Mouse (Mus musculus): Measurements from ENCODE around the gene Tmem185a. TPM values are rescaled to one million over a fixed set of nuclear protein-coding genes. Genes with fewer than 3 reads are reported as not detected.
A peak's percentile ranks its signal among the peaks of the same experiment; 100 is the strongest.
"Not testable (repeated sequence)": the region's sequence is repeated elsewhere in the genome, so short reads cannot be mapped to it uniquely, and the experiment has no call there.

The Tmem185a gene
- 40.9 and 45.3 TPM in 2 replicates for polyA plus RNA-seq (2014; fragmentation: Nextera tagmentation; extraction: Ambion mirVana)

GRCm38 (mm10) chrX:70476792-70477776 is at the start of gene Tmem185a:
Gene Tmem185a, minus strand, starts transcription at chrX:70477180.
- H3K27me3 ChIP-seq (ENCODE audit: control insufficient read depth, insufficient read depth, low read length): no peaks in the 10 kb centered on the region
- H3K4me2 ChIP-seq (ENCODE audit: low read length): peak within 1 kb of the TSS; percentile 64
- ATAC-seq (ENCODE audit: insufficient number of reproducible peaks, insufficient read depth, low FRiP score, low read depth): peak; percentile 77
- peak within 1 kb of the TSS; percentile 81 for H3K9ac ChIP-seq (ENCODE audit: low read length)
- H3K9me3 ChIP-seq (ENCODE audit: control insufficient read depth, low read length): no peaks in the 10 kb centered on the region
- H3K4me3 ChIP-seq (ENCODE audit: control insufficient read depth in 1 of 2, insufficient read depth in 1 of 2, low read depth in 1 of 2, low read length in 2 of 2): peak within 1 kb of the TSS; percentile 61 to 79
- peaks cover 0 to 2% of the 10 kb centered on the region in 2 experiments; a peak in 2 of 4 replicates for H3K4me1 ChIP-seq (ENCODE audit: control insufficient read depth in 2 of 2, insufficient read depth in 2 of 2, low read length in 2 of 2)
- 22% methylated on average over 39 of the region's 42 CpGs for WGBS
- peak within 1 kb of the TSS; percentile 68 to 75 for H3K27ac ChIP-seq (replicated peaks in 1 of 2; ENCODE audit: control insufficient read depth in 1 of 2, insufficient read depth in 1 of 2, low read depth in 2 of 2, low read length in 2 of 2)
- no peaks in the 10 kb centered on the region for H3K36me3 ChIP-seq (ENCODE audit: control insufficient read depth, insufficient read depth, low read length)

DNA sequence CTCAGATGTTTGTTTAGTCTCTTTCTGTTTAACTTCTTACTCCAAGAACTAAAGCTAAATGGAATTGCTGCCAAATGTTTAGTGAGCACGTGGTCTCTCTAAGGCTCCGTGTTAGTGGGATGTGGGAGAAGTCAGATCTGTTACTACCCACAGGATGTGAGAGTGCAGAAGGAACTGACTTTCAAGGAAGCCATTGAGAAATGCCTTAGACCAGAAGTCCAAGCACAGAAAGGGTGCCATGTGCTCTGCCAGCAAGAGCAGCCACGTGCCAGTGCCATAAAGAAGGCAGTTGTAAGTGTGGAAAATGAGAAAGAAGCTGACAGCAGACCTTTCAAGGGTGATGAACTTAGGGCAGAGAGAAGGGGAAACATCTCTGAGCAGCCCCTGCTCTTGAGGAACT is 37.4 kb upstream of the Tmem185a start:
- H3K9ac ChIP-seq (ENCODE audit: low read length); H3K27ac ChIP-seq (replicated peaks in 1 of 2; ENCODE audit: control insufficient read depth in 1 of 2, insufficient read depth in 1 of 2, low read depth in 2 of 2, low read length in 2 of 2); H3K27me3 ChIP-seq (ENCODE audit: control insufficient read depth, insufficient read depth, low read length); H3K4me1 ChIP-seq (ENCODE audit: control insufficient read depth in 2 of 2, insufficient read depth in 2 of 2, low read length in 2 of 2); H3K36me3 ChIP-seq (ENCODE audit: control insufficient read depth, insufficient read depth, low read length); H3K4me3 ChIP-seq (ENCODE audit: control insufficient read depth in 1 of 2, insufficient read depth in 1 of 2, low read depth in 1 of 2, low read length in 2 of 2); H3K9me3 ChIP-seq (ENCODE audit: control insufficient read depth, low read length); ATAC-seq (ENCODE audit: insufficient number of reproducible peaks, insufficient read depth, low FRiP score, low read depth); H3K4me2 ChIP-seq (ENCODE audit: low read length): not testable (repeated sequence)
- WGBS: 73% methylated on average over 3 of the region's 3 CpGs

- H3K9me3 ChIP-seq (ENCODE audit: control insufficient read depth, low read length); ATAC-seq (ENCODE audit: insufficient number of reproducible peaks, insufficient read depth, low FRiP score, low read depth); H3K4me3 ChIP-seq (ENCODE audit: control insufficient read depth in 1 of 2, insufficient read depth in 1 of 2, low read depth in 1 of 2, low read length in 2 of 2); H3K27me3 ChIP-seq (ENCODE audit: control insufficient read depth, insufficient read depth, low read length); H3K27ac ChIP-seq (replicated peaks in 1 of 2; ENCODE audit: control insufficient read depth in 1 of 2, insufficient read depth in 1 of 2, low read depth in 2 of 2, low read length in 2 of 2); H3K36me3 ChIP-seq (ENCODE audit: control insufficient read depth, insufficient read depth, low read length); H3K4me2 ChIP-seq (ENCODE audit: low read length); H3K9ac ChIP-seq (ENCODE audit: low read length); H3K4me1 ChIP-seq (ENCODE audit: control insufficient read depth in 2 of 2, insufficient read depth in 2 of 2, low read length in 2 of 2): not testable (repeated sequence)
- WGBS: no CpG with 5 or more reads among the region's 1 CpGs
Measured at GRCm38 (mm10) chrX:70487328-70487727, 10.3 kb upstream of the Tmem185a start.

DNA sequence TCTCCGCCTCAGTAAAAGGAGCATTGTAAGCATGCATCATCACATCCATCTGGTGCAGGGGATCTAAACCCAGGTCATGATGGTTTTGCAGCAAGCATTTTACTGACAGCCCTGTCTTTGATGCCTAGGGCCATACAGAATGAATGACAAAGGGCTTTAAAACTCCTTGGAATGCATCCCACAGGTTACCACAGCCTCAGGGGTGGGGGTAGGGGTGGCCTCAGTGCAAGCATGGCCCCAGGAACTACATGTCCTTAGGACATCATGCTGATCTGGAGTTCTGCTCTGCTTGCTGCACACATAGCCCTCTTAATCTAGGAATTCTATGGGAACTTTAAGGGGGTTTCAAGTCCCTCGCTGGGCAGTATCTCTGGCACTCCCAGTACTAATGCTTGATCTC is 5.2 kb upstream of the Tmem185a start:
- Histone ChIP-seq H3K4me2 (ENCODE audit: low read length) (no peak overlapping the region), H3K9ac (ENCODE audit: low read length) (no peak overlapping the region), H3K36me3 (ENCODE audit: control insufficient read depth, insufficient read depth, low read length) (no peaks in the 10 kb centered on the region), H3K4me1 (ENCODE audit: control insufficient read depth in 2 of 2, insufficient read depth in 2 of 2, low read length in 2 of 2) (no peaks in the 10 kb centered on the region), H3K27me3 (ENCODE audit: control insufficient read depth, insufficient read depth, low read length) (no peaks in the 10 kb centered on the region), H3K27ac (replicated peaks in 1 of 2; ENCODE audit: control insufficient read depth in 1 of 2, insufficient read depth in 1 of 2, low read depth in 2 of 2, low read length in 2 of 2) (no peak overlapping the region), H3K4me3 (ENCODE audit: control insufficient read depth in 1 of 2, insufficient read depth in 1 of 2, low read depth in 1 of 2, low read length in 2 of 2) (no peak overlapping the region), H3K9me3 (ENCODE audit: control insufficient read depth, low read length) (no peaks in the 10 kb centered on the region)
- 59% methylated on average over 2 of the region's 2 CpGs for WGBS
- no peak for ATAC-seq (ENCODE audit: insufficient number of reproducible peaks, insufficient read depth, low FRiP score, low read depth)

DNA sequence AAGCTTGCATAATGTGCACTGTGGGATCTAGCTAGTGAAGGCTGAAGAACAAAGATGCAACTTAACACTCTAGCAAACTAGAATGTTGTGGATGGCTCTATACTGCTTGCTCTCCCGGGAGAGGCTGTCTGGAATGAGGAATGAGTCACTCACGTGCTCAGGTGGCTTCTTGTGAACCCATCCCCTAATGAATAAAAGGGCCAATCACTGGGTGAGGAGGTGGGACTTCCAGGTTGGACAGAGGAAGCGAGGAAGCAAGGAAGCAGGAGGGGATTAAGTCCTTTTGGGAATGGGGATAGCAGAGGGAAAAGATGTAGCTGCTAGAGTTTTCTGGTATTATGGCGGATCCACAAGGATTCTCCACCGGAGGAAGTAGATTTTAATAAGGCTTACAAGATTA is 1.7 kb upstream of the Tmem185a start:
- 60% methylated on average over 5 of the region's 5 CpGs for WGBS
- no peaks in the 10 kb centered on the region for H3K36me3 ChIP-seq (ENCODE audit: control insufficient read depth, insufficient read depth, low read length)
- H3K4me1 ChIP-seq (ENCODE audit: control insufficient read depth in 2 of 2, insufficient read depth in 2 of 2, low read length in 2 of 2): peaks cover 0 to 2% of the 10 kb centered on the region in 2 experiments; a peak in 2 of 4 replicates
- no peak overlapping the region for H3K27ac ChIP-seq (replicated peaks in 1 of 2; ENCODE audit: control insufficient read depth in 1 of 2, insufficient read depth in 1 of 2, low read depth in 2 of 2, low read length in 2 of 2)
- no peak overlapping the region for H3K4me3 ChIP-seq (ENCODE audit: control insufficient read depth in 1 of 2, insufficient read depth in 1 of 2, low read depth in 1 of 2, low read length in 2 of 2)
- H3K9ac ChIP-seq (ENCODE audit: low read length): no peak overlapping the region
- no peaks in the 10 kb centered on the region for H3K27me3 ChIP-seq (ENCODE audit: control insufficient read depth, insufficient read depth, low read length)
- no peak for ATAC-seq (ENCODE audit: insufficient number of reproducible peaks, insufficient read depth, low FRiP score, low read depth)
- no peaks in the 10 kb centered on the region for H3K9me3 ChIP-seq (ENCODE audit: control insufficient read depth, low read length)
- H3K4me2 ChIP-seq (ENCODE audit: low read length): no peak overlapping the region

GRCm38 (mm10) chrX:70475215-70475765 is 1.7 kb downstream of the Tmem185a start:
- no peak overlapping the region; a peak in 1 of 4 replicates for H3K4me3 ChIP-seq (ENCODE audit: control insufficient read depth in 1 of 2, insufficient read depth in 1 of 2, low read depth in 1 of 2, low read length in 2 of 2)
- no peaks in the 10 kb centered on the region for H3K9me3 ChIP-seq (ENCODE audit: control insufficient read depth, low read length)
- H3K27ac ChIP-seq (replicated peaks in 1 of 2; ENCODE audit: control insufficient read depth in 1 of 2, insufficient read depth in 1 of 2, low read depth in 2 of 2, low read length in 2 of 2): no peak overlapping the region
- no peak for ATAC-seq (ENCODE audit: insufficient number of reproducible peaks, insufficient read depth, low FRiP score, low read depth)
- no peaks in the 10 kb centered on the region for H3K27me3 ChIP-seq (ENCODE audit: control insufficient read depth, insufficient read depth, low read length)
- WGBS: 72% methylated on average over 3 of the region's 3 CpGs
- no peaks in the 10 kb centered on the region for H3K36me3 ChIP-seq (ENCODE audit: control insufficient read depth, insufficient read depth, low read length)
- no peak overlapping the region for H3K9ac ChIP-seq (ENCODE audit: low read length)
- H3K4me1 ChIP-seq (ENCODE audit: control insufficient read depth in 2 of 2, insufficient read depth in 2 of 2, low read length in 2 of 2): peaks cover 0 to 2% of the 10 kb centered on the region in 2 experiments; a peak in 2 of 4 replicates
- peak overlapping the region; percentile 64 for H3K4me2 ChIP-seq (ENCODE audit: low read length)

- no peaks in the 10 kb centered on the region for H3K27me3 ChIP-seq (ENCODE audit: control insufficient read depth, insufficient read depth, low read length)
- peaks cover 25% of the 10 kb centered on the region for H3K36me3 ChIP-seq (ENCODE audit: control insufficient read depth, insufficient read depth, low read length)
- no peaks in the 10 kb centered on the region for H3K4me1 ChIP-seq (ENCODE audit: control insufficient read depth in 2 of 2, insufficient read depth in 2 of 2, low read length in 2 of 2)
- no peaks in the 10 kb centered on the region for H3K9me3 ChIP-seq (ENCODE audit: control insufficient read depth, low read length)
- ATAC-seq (ENCODE audit: insufficient number of reproducible peaks, insufficient read depth, low FRiP score, low read depth): no peak
- no peak overlapping the region for H3K27ac ChIP-seq (replicated peaks in 1 of 2; ENCODE audit: control insufficient read depth in 1 of 2, insufficient read depth in 1 of 2, low read depth in 2 of 2, low read length in 2 of 2)
- WGBS: 66% methylated on average over 1 of the region's 1 CpGs
- no peak overlapping the region for H3K4me3 ChIP-seq (ENCODE audit: control insufficient read depth in 1 of 2, insufficient read depth in 1 of 2, low read depth in 1 of 2, low read length in 2 of 2)
- no peak overlapping the region for H3K4me2 ChIP-seq (ENCODE audit: low read length)
- no peak overlapping the region for H3K9ac ChIP-seq (ENCODE audit: low read length)
Measured at GRCm38 (mm10) chrX:70466897-70467296, 10.1 kb downstream of the Tmem185a start.
